ENCODE assay signal across 8 mouse cellular contexts in genomic region chr19:8722021-8722420, GRCm38 (mm10). TPM values are rescaled to one million over a fixed set of nuclear protein-coding genes. Genes with fewer than 3 reads are reported as not detected.
DNase-seq lines count a peak whose midpoint lies in the region; ATAC-seq and TF ChIP-seq lines count a peak whose summit lies in the region.

No protein-coding gene starts in this region.

- no peak for DNase-seq in heart, postnatal 25 days (ENCODE audit: low spot score)
- no peak for DNase-seq in ES-E14 (ENCODE audit: low read depth, low spot score)
- no peak for DNase-seq in hindbrain, embryonic 14.5 days (ENCODE audit: low spot score)
- peak; percentile 73 for DNase-seq in midbrain, embryonic 11.5 days (ENCODE audit: low spot score, missing footprints)
- DNase-seq in spleen, adult 12 weeks (ENCODE audit: low spot score), result no peak
- DNase-seq in ovary, adult 18-20 months (ENCODE audit: low spot score), result no peak
- no peak for DNase-seq in kidney, postnatal 25 days

- 56% methylated on average over 4 of the region's 4 CpGs for WGBS in heart, embryonic 11.5 days (ENCODE audit: insufficient replicate concordance)
- WGBS in hindbrain, embryonic 14.5 days, result 63% methylated on average over 4 of the region's 4 CpGs
- 63% methylated on average over 4 of the region's 4 CpGs for WGBS in midbrain, embryonic 11.5 days

- intact Hi-C loops in heart, postnatal 25 days (cut with DNase I), result loop anchor here (5.0 kb wide), 1 partner anchor 95 kb away; the partner anchor contains the start of gene Ttc9c

- H3K4me2 ChIP-seq in heart, embryonic 11.5 days, result peak overlapping the region; percentile 92
- peak overlapping the region; percentile 84 for H3K4me2 ChIP-seq in hindbrain, embryonic 14.5 days (replicated peaks)
- H3K4me2 ChIP-seq in midbrain, embryonic 11.5 days, result peak overlapping the region; percentile 67

- peak overlapping the region; percentile 96 for H3K27ac ChIP-seq in heart, embryonic 11.5 days (ENCODE audit: low read depth, low read length)
- peak overlapping the region; percentile 93; the same call in 1 of the 2 replicates for H3K27ac ChIP-seq in ES-E14 (ENCODE audit: insufficient read depth, low read depth, low read length, poor library complexity, severe bottlenecking)
- peak overlapping the region; percentile 95 for H3K27ac ChIP-seq in hindbrain, embryonic 14.5 days
- no peak overlapping the region for H3K27ac ChIP-seq in midbrain, embryonic 11.5 days (ENCODE audit: low read depth, low read length)

- no peak for ATAC-seq in heart, embryonic 11.5 days (replicated peaks; ENCODE audit: insufficient number of reproducible peaks, low FRiP score, low TSS enrichment)
- ATAC-seq in hindbrain, embryonic 14.5 days (ENCODE audit: low FRiP score), result no peak
- ATAC-seq in midbrain, embryonic 11.5 days (ENCODE audit: low FRiP score), result no peak

- H3K9ac ChIP-seq in heart, embryonic 11.5 days (ENCODE audit: low read depth, low read length), result peak overlapping the region; percentile 95
- H3K9ac ChIP-seq in ES-E14 (ENCODE audit: insufficient read depth, low read depth, low read length, poor library complexity, severe bottlenecking), result peak overlapping the region; percentile 94
- peak overlapping the region; percentile 82 for H3K9ac ChIP-seq in hindbrain, embryonic 14.5 days
- peak overlapping the region; percentile 99 for H3K9ac ChIP-seq in midbrain, embryonic 11.5 days (ENCODE audit: low read length)

- peaks cover 15% of the 10 kb centered on the region for H3K4me1 ChIP-seq in heart, embryonic 11.5 days (ENCODE audit: control insufficient read depth, insufficient read depth, low read length)
- H3K4me1 ChIP-seq in ES-E14 (ENCODE audit: control insufficient read depth in 2 of 2, insufficient read depth in 2 of 2, low read length in 2 of 2, poor library complexity in 1 of 2), result peaks cover 0 to 4% of the 10 kb centered on the region in 2 experiments; a peak in 1 of 4 replicates
- H3K4me1 ChIP-seq in hindbrain, embryonic 14.5 days (replicated peaks; ENCODE audit: control insufficient read depth, insufficient read depth, low read length), result peaks cover 28% of the 10 kb centered on the region
- H3K4me1 ChIP-seq in midbrain, embryonic 11.5 days (ENCODE audit: control insufficient read depth, insufficient read depth, low read length), result peaks cover 14% of the 10 kb centered on the region

- peak overlapping the region; percentile 80 for H3K4me3 ChIP-seq in heart, embryonic 11.5 days (ENCODE audit: low read depth, low read length)
- peak overlapping the region; percentile 83 to 89 for H3K4me3 ChIP-seq in ES-E14 (ENCODE audit: insufficient read depth in 1 of 2, low read depth in 1 of 2, low read length in 2 of 2, poor library complexity in 1 of 2, severe bottlenecking in 1 of 2)
- peak overlapping the region; percentile 67 for H3K4me3 ChIP-seq in hindbrain, embryonic 14.5 days (replicated peaks; ENCODE audit: low read length)
- peak overlapping the region; percentile 90 for H3K4me3 ChIP-seq in midbrain, embryonic 11.5 days (ENCODE audit: low read depth, low read length)

- H3K36me3 ChIP-seq in heart, embryonic 11.5 days (ENCODE audit: control insufficient read depth, insufficient read depth, low read length), result peaks cover 20% of the 10 kb centered on the region
- peaks cover 29% of the 10 kb centered on the region for H3K36me3 ChIP-seq in ES-E14 (ENCODE audit: control insufficient read depth, insufficient read depth, low read length, poor library complexity, severe bottlenecking)
- peaks cover 31% of the 10 kb centered on the region for H3K36me3 ChIP-seq in hindbrain, embryonic 14.5 days (replicated peaks; ENCODE audit: control insufficient read depth, insufficient read depth)
- H3K36me3 ChIP-seq in midbrain, embryonic 11.5 days (ENCODE audit: control insufficient read depth, insufficient read depth, low read length), result peaks cover 8% of the 10 kb centered on the region

- H3K9me3 ChIP-seq in heart, embryonic 11.5 days (replicated peaks; ENCODE audit: control insufficient read depth, low read length), result no peaks in the 10 kb centered on the region
- no peaks in the 10 kb centered on the region for H3K9me3 ChIP-seq in ES-E14 (ENCODE audit: control insufficient read depth, insufficient read depth, low read depth, low read length)
- H3K9me3 ChIP-seq in hindbrain, embryonic 14.5 days (ENCODE audit: control insufficient read depth, low read length), result no peaks in the 10 kb centered on the region
- no peaks in the 10 kb centered on the region for H3K9me3 ChIP-seq in midbrain, embryonic 11.5 days (ENCODE audit: control insufficient read depth, low read length)

- in situ Hi-C loops in ES-E14 (cut with MboI; ENCODE audit: low sequenced_read_pairs in 2 of 2, unreplicated experiment in 2 of 2), result no loop called here

- H3K27me3 ChIP-seq in heart, embryonic 11.5 days (ENCODE audit: control insufficient read depth, insufficient read depth, low read length), result no peaks in the 10 kb centered on the region
- H3K27me3 ChIP-seq in hindbrain, embryonic 14.5 days (ENCODE audit: control insufficient read depth, insufficient read depth, low read length), result no peaks in the 10 kb centered on the region
- H3K27me3 ChIP-seq in midbrain, embryonic 11.5 days (ENCODE audit: control insufficient read depth, insufficient read depth, low read length), result no peaks in the 10 kb centered on the region

TF ChIP-seq in ES-E14, 5 proteins besides CTCF, POLR2A, EP300 and RAD21:
- no peak for TF ChIP-seq MAFK (IDR thresholded peaks at IDR 0.05; ENCODE audit: insufficient read depth, low read depth, low read length)
- TF ChIP-seq ZNF384 (IDR thresholded peaks at IDR 0.05; ENCODE audit: low read depth, low read length), result no peak
- no peak for TF ChIP-seq CHD2 (IDR thresholded peaks at IDR 0.05; ENCODE audit: low read depth, low read length)
- TF ChIP-seq HCFC1 (IDR thresholded peaks at IDR 0.05; ENCODE audit: borderline replicate concordance, insufficient read depth, low read length), result no peak
- TF ChIP-seq ZC3H11A (IDR thresholded peaks at IDR 0.05; ENCODE audit: borderline replicate concordance, low read depth, low read length), result no peak

RNA-seq across cellular contexts. Expression of gene Slc3a2, which starts 1.1 kb away (rescaled TPM):
- polyA plus RNA-seq in heart, embryonic 11.5 days (2014; fragmentation: Nextera tagmentation; extraction: Ambion mirVana), result 82.6 and 87.8 TPM in 2 replicates
- 10 to 100 TPM; 36.1 to 38.0 TPM for total RNA-seq in heart, postnatal 25 days (2021)
- 354 and 566 TPM in 2 replicates for total RNA-seq in ES-E14 (2012; rRNA removed)
- polyA plus RNA-seq in hindbrain, embryonic 14.5 days (2014; fragmentation: Nextera tagmentation; extraction: Ambion mirVana), result 161 and 174 TPM in 2 replicates
- 139 and 142 TPM in 2 replicates for polyA plus RNA-seq in midbrain, embryonic 11.5 days (2014; fragmentation: Nextera tagmentation; extraction: Ambion mirVana)

RNA-seq across cellular contexts. Expression of gene Wdr74, which starts 13.6 kb away (rescaled TPM):
- polyA plus RNA-seq in heart, embryonic 11.5 days (2014; fragmentation: Nextera tagmentation; extraction: Ambion mirVana), result 56.4 and 58.8 TPM in 2 replicates
- total RNA-seq in heart, postnatal 25 days (2021), result 10 to 100 TPM; 17.9 to 18.9 TPM
- total RNA-seq in ES-E14 (2012; rRNA removed), result 173 and 180 TPM in 2 replicates
- polyA plus RNA-seq in hindbrain, embryonic 14.5 days (2014; fragmentation: Nextera tagmentation; extraction: Ambion mirVana), result 80.7 and 80.8 TPM in 2 replicates
- 74.2 and 83.7 TPM in 2 replicates for polyA plus RNA-seq in midbrain, embryonic 11.5 days (2014; fragmentation: Nextera tagmentation; extraction: Ambion mirVana)

RNA-seq across cellular contexts. Expression of gene 1700092M07Rik, which starts 18.5 kb away (rescaled TPM):
- polyA plus RNA-seq in heart, embryonic 11.5 days (2014; fragmentation: Nextera tagmentation; extraction: Ambion mirVana), result 0.99 and 2.2 TPM in 2 replicates
- not detected for total RNA-seq in heart, postnatal 25 days (2021)
- total RNA-seq in ES-E14 (2012; rRNA removed), result 8.5 and 8.9 TPM in 2 replicates
- polyA plus RNA-seq in hindbrain, embryonic 14.5 days (2014; fragmentation: Nextera tagmentation; extraction: Ambion mirVana), result 0.84 and 0.90 TPM in 2 replicates
- polyA plus RNA-seq in midbrain, embryonic 11.5 days (2014; fragmentation: Nextera tagmentation; extraction: Ambion mirVana), result 1.5 and 2.7 TPM in 2 replicates

RNA-seq across cellular contexts. Expression of gene Stx5a, which starts 19.2 kb away (rescaled TPM):
- polyA plus RNA-seq in heart, embryonic 11.5 days (2014; fragmentation: Nextera tagmentation; extraction: Ambion mirVana), result 82.2 and 85.1 TPM in 2 replicates
- total RNA-seq in heart, postnatal 25 days (2021), result 10 to 100 TPM; 27.6 to 31.0 TPM
- total RNA-seq in ES-E14 (2012; rRNA removed), result 66.3 and 73.2 TPM in 2 replicates
- 102 and 103 TPM in 2 replicates for polyA plus RNA-seq in hindbrain, embryonic 14.5 days (2014; fragmentation: Nextera tagmentation; extraction: Ambion mirVana)
- 85.6 and 94.7 TPM in 2 replicates for polyA plus RNA-seq in midbrain, embryonic 11.5 days (2014; fragmentation: Nextera tagmentation; extraction: Ambion mirVana)

RNA-seq across cellular contexts. Expression of gene Nxf1, which starts 34.9 kb away (rescaled TPM):
- polyA plus RNA-seq in heart, embryonic 11.5 days (2014; fragmentation: Nextera tagmentation; extraction: Ambion mirVana), result 126 and 138 TPM in 2 replicates
- 10 to 100 TPM; 37.5 to 48.1 TPM for total RNA-seq in heart, postnatal 25 days (2021)
- total RNA-seq in ES-E14 (2012; rRNA removed), result 99.5 and 101 TPM in 2 replicates
- 120 and 125 TPM in 2 replicates for polyA plus RNA-seq in hindbrain, embryonic 14.5 days (2014; fragmentation: Nextera tagmentation; extraction: Ambion mirVana)
- 209 and 235 TPM in 2 replicates for polyA plus RNA-seq in midbrain, embryonic 11.5 days (2014; fragmentation: Nextera tagmentation; extraction: Ambion mirVana)
